Mouse (Mus musculus): Measurements from ENCODE around the gene Gm20388. TPM values are rescaled to one million over a fixed set of nuclear protein-coding genes. Genes with fewer than 3 reads are reported as not detected.

Gm20388 gene
- total RNA-seq, 2 experiments from 2014 or later, result 2.2 to 7.6 TPM

- TF ChIP-seq CTCF (conservative IDR thresholded peaks at IDR 0.05), result no peak
- Histone ChIP-seq H3K27ac (no peak overlapping the region), H3K4me3 (no peak overlapping the region)
- DNase-seq (ENCODE audit: low spot score in 2 of 2), result no peak
Measured at GRCm38 (mm10) chr8:123648245-123649170, 3737.9 kb downstream of the Gm20388 start.

GRCm38 (mm10) chr8:123649483-123649882, 3738.8 kb downstream of the Gm20388 start:
- Histone ChIP-seq H3K27ac (no peak overlapping the region), H3K4me3 (no peak overlapping the region)
- no peak for TF ChIP-seq CTCF (conservative IDR thresholded peaks at IDR 0.05)
- no peak for DNase-seq (ENCODE audit: low spot score in 2 of 2)

- Histone ChIP-seq H3K27ac (no peak overlapping the region), H3K4me3 (no peak overlapping the region)
- no peak for TF ChIP-seq CTCF (conservative IDR thresholded peaks at IDR 0.05)
- no peak for DNase-seq (ENCODE audit: low spot score in 2 of 2)
Measured at GRCm38 (mm10) chr8:123651390-123652098, 3740.9 kb downstream of the Gm20388 start.

- Histone ChIP-seq H3K4me3 (no peak overlapping the region), H3K27ac (no peak overlapping the region; the same call in 1 of the 2 replicates)
- no peak for DNase-seq (ENCODE audit: low spot score in 2 of 2)
- peak; percentile 77 for TF ChIP-seq CTCF (conservative IDR thresholded peaks at IDR 0.05)
Measured at GRCm38 (mm10) chr8:123652641-123653040, 3742.0 kb downstream of the Gm20388 start.

GRCm38 (mm10) chr8:123653308-123653993, 3742.8 kb downstream of the Gm20388 start, which contains the start of gene Rhou:
Gene Rhou, plus strand, starts transcription at chr8:123653929.
- DNase-seq (ENCODE audit: low spot score in 2 of 2), result peak; percentile 92 to 94
- peak within 1 kb of the TSS; percentile 96 for H3K27ac ChIP-seq
- peak; percentile 87 for TF ChIP-seq CTCF (conservative IDR thresholded peaks at IDR 0.05)
- H3K4me3 ChIP-seq, result peak within 1 kb of the TSS; percentile 76

- DNase-seq (ENCODE audit: low spot score in 2 of 2), result peak; percentile 55 to 56
- no peak for TF ChIP-seq CTCF (conservative IDR thresholded peaks at IDR 0.05)
- peak overlapping the region; percentile 76 for H3K4me3 ChIP-seq
- peak overlapping the region; percentile 96 for H3K27ac ChIP-seq
Measured at GRCm38 (mm10) chr8:123653994-123654569, 3743.4 kb downstream of the Gm20388 start.

GRCm38 (mm10) chr8:123654763-123655162, 3744.1 kb downstream of the Gm20388 start:
- no peak for DNase-seq (ENCODE audit: low spot score in 2 of 2)
- Histone ChIP-seq H3K27ac (peak overlapping the region; percentile 96), H3K4me3 (peak overlapping the region; percentile 76)
- no peak for TF ChIP-seq CTCF (conservative IDR thresholded peaks at IDR 0.05)

- DNase-seq (ENCODE audit: low spot score in 2 of 2), result no peak
- Histone ChIP-seq H3K4me3 (peak overlapping the region; percentile 76), H3K27ac (peak overlapping the region; percentile 96)
- no peak for TF ChIP-seq CTCF (conservative IDR thresholded peaks at IDR 0.05)
Measured at GRCm38 (mm10) chr8:123655351-123655779, 3744.7 kb downstream of the Gm20388 start.

GRCm38 (mm10) chr8:123657826-123658225, 3747.2 kb downstream of the Gm20388 start:
- DNase-seq (ENCODE audit: low spot score in 2 of 2), result no peak
- Histone ChIP-seq H3K4me3 (no peak overlapping the region), H3K27ac (no peak overlapping the region)
- no peak for TF ChIP-seq CTCF (conservative IDR thresholded peaks at IDR 0.05)

- TF ChIP-seq CTCF (conservative IDR thresholded peaks at IDR 0.05), result no peak
- H3K4me3 ChIP-seq, result no peak overlapping the region
- no peak overlapping the region for H3K27ac ChIP-seq
- no peak for DNase-seq (ENCODE audit: low spot score in 2 of 2)
Measured at GRCm38 (mm10) chr8:123659469-123660057, 3748.9 kb downstream of the Gm20388 start.

GRCm38 (mm10) chr8:123661515-123661914, 3750.9 kb downstream of the Gm20388 start:
- Histone ChIP-seq H3K4me3 (no peak overlapping the region), H3K27ac (no peak overlapping the region)
- no peak for TF ChIP-seq CTCF (conservative IDR thresholded peaks at IDR 0.05)
- DNase-seq (ENCODE audit: low spot score in 2 of 2), result no peak

- no peak for DNase-seq (ENCODE audit: low spot score in 2 of 2)
- no peak for TF ChIP-seq CTCF (conservative IDR thresholded peaks at IDR 0.05)
- Histone ChIP-seq H3K4me3 (no peak overlapping the region), H3K27ac (no peak overlapping the region)
Measured at GRCm38 (mm10) chr8:123665580-123665979, 3754.9 kb downstream of the Gm20388 start.
